24 mouse cellular contexts compared by ENCODE assay signal in the genomic region with DNA sequence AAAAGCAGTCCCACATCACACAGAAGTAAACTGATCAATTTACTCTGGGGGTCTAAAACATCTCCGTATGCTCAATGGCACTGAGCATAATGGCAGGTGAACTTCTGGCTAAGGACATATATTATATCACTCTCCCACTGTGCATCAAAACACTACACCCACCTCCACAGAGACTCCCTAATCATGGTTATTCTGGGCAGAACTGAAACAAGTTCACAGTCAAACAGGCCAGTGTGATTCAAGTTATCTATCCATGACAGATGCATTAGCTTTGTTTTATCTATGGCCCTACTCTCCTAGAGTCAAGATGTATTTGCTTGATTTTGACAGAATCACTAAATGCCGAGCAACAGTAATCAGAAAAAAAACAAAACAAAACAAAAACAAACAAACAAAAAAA.
"Had no signal": no experiment of that assay in that cellular context is flagged by ENCODE, and none has a peak within 500 bp of the region (broad histone marks: within the 10 kb centered on the region; RNA-seq: fewer than 3 reads in every experiment).

No protein-coding gene starts in this region.

- H3K27me3 ChIP-seq: heart, embryonic 13.5 days; heart, embryonic 15.5 days; hindbrain, embryonic 13.5 days; hindbrain, embryonic 15.5 days had no signal

- H3K4me2 ChIP-seq: heart, embryonic 11.5 days; heart, embryonic 13.5 days; heart, embryonic 15.5 days; hindbrain, embryonic 13.5 days; hindbrain, embryonic 15.5 days; kidney, embryonic 15.5 days; limb, embryonic 13.5 days; limb, embryonic 15.5 days had no signal

- H3K36me3 ChIP-seq: heart, embryonic 13.5 days; heart, embryonic 15.5 days; hindbrain, embryonic 13.5 days; hindbrain, embryonic 15.5 days; kidney, embryonic 15.5 days; limb, embryonic 13.5 days; limb, embryonic 15.5 days had no signal

- H3K9ac ChIP-seq: heart, embryonic 13.5 days; heart, embryonic 15.5 days; hindbrain, embryonic 13.5 days; hindbrain, embryonic 15.5 days; kidney, embryonic 15.5 days; limb, embryonic 13.5 days; limb, embryonic 15.5 days had no signal

- H3K4me3 ChIP-seq: heart, adult 2 months; heart, embryonic 13.5 days; heart, embryonic 15.5 days; hindbrain, embryonic 13.5 days; hindbrain, embryonic 15.5 days; kidney, embryonic 15.5 days; limb, embryonic 13.5 days; limb, embryonic 15.5 days had no signal

- H3K27ac ChIP-seq: heart, adult 2 months; heart, embryonic 13.5 days; heart, embryonic 15.5 days; hindbrain, embryonic 13.5 days; hindbrain, embryonic 15.5 days; hindbrain, postnatal 0 days; kidney, embryonic 15.5 days; kidney, postnatal 0 days; limb, embryonic 13.5 days; limb, embryonic 15.5 days had no signal

- H3K4me1 ChIP-seq: heart, embryonic 13.5 days; heart, embryonic 15.5 days; hindbrain, embryonic 13.5 days; kidney, embryonic 15.5 days; limb, embryonic 13.5 days; limb, embryonic 15.5 days had no signal

- DNase-seq: gastrocnemius, postnatal 14 days; gastrocnemius, postnatal 36 days; heart, adult 2 months; heart, postnatal 14 days; heart, postnatal 36 days; kidney, adult 11 months; kidney, adult 2 months; kidney, adult 9 months; kidney, postnatal 14 days; kidney, postnatal 36 days; layer of hippocampus, adult 9-11 months; layer of hippocampus, postnatal 36 days; left cerebral cortex, postnatal 4 days had no signal

- H3K9me3 ChIP-seq: heart, embryonic 13.5 days; heart, embryonic 15.5 days; hindbrain, embryonic 13.5 days; hindbrain, embryonic 15.5 days; kidney, embryonic 15.5 days; limb, embryonic 13.5 days; limb, embryonic 15.5 days had no signal

- ATAC-seq: hindbrain, postnatal 0 days; intestine, embryonic 16.5 days had no signal
